Mouse (Mus musculus): ENCODE results near the gene Tef.

Gene Tef

GRCm38 (mm10) chr15:81802001-81802890, at the start of gene Tef:
TSS of gene Tef (plus strand) at chr15:81802421.
- peak; percentile 98 for DNase-seq (ENCODE audit: low read depth, low spot score)

- no peak for DNase-seq (ENCODE audit: low read depth, low spot score)
Observed at GRCm38 (mm10) chr15:81753669-81754068, 48.6 kb upstream of the Tef start.

- no peak for DNase-seq (ENCODE audit: low read depth, low spot score)
Observed at GRCm38 (mm10) chr15:81758701-81759100, 43.5 kb upstream of the Tef start.

- DNase-seq (ENCODE audit: low read depth, low spot score): no peak
Observed at GRCm38 (mm10) chr15:81759542-81759941, 42.7 kb upstream of the Tef start.

GRCm38 (mm10) chr15:81760361-81761079, 41.7 kb upstream of the Tef start:
- no peak for DNase-seq (ENCODE audit: low read depth, low spot score)

- no peak for DNase-seq (ENCODE audit: low read depth, low spot score)
Observed at GRCm38 (mm10) chr15:81761381-81761780, 40.8 kb upstream of the Tef start.

- no peak for DNase-seq (ENCODE audit: low read depth, low spot score)
Observed at GRCm38 (mm10) chr15:81761959-81762358, 40.3 kb upstream of the Tef start.

- no peak for DNase-seq (ENCODE audit: low read depth, low spot score)
Observed at GRCm38 (mm10) chr15:81764573-81764972, 37.6 kb upstream of the Tef start.

GRCm38 (mm10) chr15:81765651-81766050, 36.6 kb upstream of the Tef start:
- DNase-seq (ENCODE audit: low read depth, low spot score): no peak

GRCm38 (mm10) chr15:81766439-81766838, 35.8 kb upstream of the Tef start:
- no peak for DNase-seq (ENCODE audit: low read depth, low spot score)

- no peak for DNase-seq (ENCODE audit: low read depth, low spot score)
Observed at GRCm38 (mm10) chr15:81769037-81769436, 33.2 kb upstream of the Tef start.

- no peak for DNase-seq (ENCODE audit: low read depth, low spot score)
Observed at GRCm38 (mm10) chr15:81772431-81773120, 29.6 kb upstream of the Tef start.

- DNase-seq (ENCODE audit: low read depth, low spot score): no peak
Observed at GRCm38 (mm10) chr15:81774505-81775171, 27.6 kb upstream of the Tef start.

GRCm38 (mm10) chr15:81776631-81777422, 25.4 kb upstream of the Tef start:
- DNase-seq (ENCODE audit: low read depth, low spot score): no peak

GRCm38 (mm10) chr15:81781816-81782215, 20.4 kb upstream of the Tef start:
- no peak for DNase-seq (ENCODE audit: low read depth, low spot score)

GRCm38 (mm10) chr15:81784762-81785161, 17.5 kb upstream of the Tef start:
- DNase-seq (ENCODE audit: low read depth, low spot score): no peak

GRCm38 (mm10) chr15:81785701-81786100, 16.5 kb upstream of the Tef start:
- DNase-seq (ENCODE audit: low read depth, low spot score): no peak

- no peak for DNase-seq (ENCODE audit: low read depth, low spot score)
Observed at GRCm38 (mm10) chr15:81787525-81787924, 14.7 kb upstream of the Tef start.

- DNase-seq (ENCODE audit: low read depth, low spot score): no peak
Observed at GRCm38 (mm10) chr15:81792444-81792843, 9.8 kb upstream of the Tef start.

GRCm38 (mm10) chr15:81796228-81796627, 6.0 kb upstream of the Tef start:
- DNase-seq (ENCODE audit: low read depth, low spot score): no peak

- no peak for DNase-seq (ENCODE audit: low read depth, low spot score)
Observed at GRCm38 (mm10) chr15:81797861-81798260, 4.4 kb upstream of the Tef start.

Measured in telencephalon, adult 2 months (tissue).